Mouse (Mus musculus) forebrain, embryonic 15.5 days (tissue): ENCODE results near the gene Hnrnpa2b1. TPM values are rescaled to one million over a fixed set of nuclear protein-coding genes. Genes with fewer than 3 reads are reported as not detected.
A peak's percentile ranks its signal among the peaks of the same experiment; 100 is the strongest.
"Not testable (repeated sequence)": the region's sequence is repeated elsewhere in the genome, so short reads cannot be mapped to it uniquely, and the experiment has no call there.

Experiments
- ATAC-seq: fragments of 200-750 bp; cut with Nextera tagmentation; replicated peaks from 2 replicates; pipeline ENCODE4 v1.8.0; 2017; ENCODE audit warnings: mild to moderate bottlenecking, moderate TSS enrichment, moderate library complexity
- H3K27ac ChIP-seq: fragments of 300-500 bp; sonication (generic); replicated peaks from 2 replicates; pipeline ENCODE4 v1.5.1; 2015; ENCODE audit warnings: mild to moderate bottlenecking, inconsistent platforms
- H3K27me3 ChIP-seq: fragments of 300-500 bp; sonication (generic); 2 replicates; pipeline ENCODE4 v1.6.1; 2015; ENCODE audit warnings: inconsistent platforms
- H3K36me3 ChIP-seq: fragments of 300-500 bp; sonication (generic); 2 replicates; pipeline ENCODE4 v1.6.1; 2015; ENCODE audit warnings: mild to moderate bottlenecking, inconsistent platforms
- H3K4me1 ChIP-seq: fragments of 300-500 bp; sonication (generic); 2 replicates; pipeline ENCODE4 v1.6.1; 2015; ENCODE audit warnings: inconsistent platforms
- H3K4me2 ChIP-seq: fragments of 300-500 bp; sonication (generic); replicated peaks from 2 replicates; pipeline ENCODE4 v1.6.1; 2015; ENCODE audit warnings: mild to moderate bottlenecking, inconsistent platforms
- H3K4me3 ChIP-seq: fragments of 300-500 bp; sonication (generic); 2 replicates; pipeline ENCODE4 v1.5.1; 2015; ENCODE audit warnings: mild to moderate bottlenecking, inconsistent platforms
- H3K9ac ChIP-seq: fragments of 300-500 bp; sonication (generic); replicated peaks from 2 replicates; pipeline ENCODE4 v1.6.1; 2015; ENCODE audit warnings: mild to moderate bottlenecking, inconsistent platforms
- H3K9me3 ChIP-seq: fragments of 300-500 bp; sonication (generic); 2 replicates; pipeline ENCODE4 v1.6.1; 2016; ENCODE audit warnings: inconsistent platforms
- WGBS: fragments of 180-500 bp; shearing (Covaris S2); methylation state at CpG from one replicate; pipeline ENCODE4 v1.1.7; 2015; ENCODE audit warnings: mixed read lengths; 5-methylcytosine and 5-hydroxymethylcytosine counted together
- polyA plus RNA-seq: library from polyadenylated mRNA; unstranded; fragments of >200 nt; fragmentation: Nextera tagmentation; extraction: Ambion mirVana; gene quantifications from 2 replicates; pipeline ENCODE4 v1.2.1, GENCODE M21; 2015

Gene Hnrnpa2b1
- polyA plus RNA-seq, 1 experiment from 2014 or later: 1,746 TPM

DNA sequence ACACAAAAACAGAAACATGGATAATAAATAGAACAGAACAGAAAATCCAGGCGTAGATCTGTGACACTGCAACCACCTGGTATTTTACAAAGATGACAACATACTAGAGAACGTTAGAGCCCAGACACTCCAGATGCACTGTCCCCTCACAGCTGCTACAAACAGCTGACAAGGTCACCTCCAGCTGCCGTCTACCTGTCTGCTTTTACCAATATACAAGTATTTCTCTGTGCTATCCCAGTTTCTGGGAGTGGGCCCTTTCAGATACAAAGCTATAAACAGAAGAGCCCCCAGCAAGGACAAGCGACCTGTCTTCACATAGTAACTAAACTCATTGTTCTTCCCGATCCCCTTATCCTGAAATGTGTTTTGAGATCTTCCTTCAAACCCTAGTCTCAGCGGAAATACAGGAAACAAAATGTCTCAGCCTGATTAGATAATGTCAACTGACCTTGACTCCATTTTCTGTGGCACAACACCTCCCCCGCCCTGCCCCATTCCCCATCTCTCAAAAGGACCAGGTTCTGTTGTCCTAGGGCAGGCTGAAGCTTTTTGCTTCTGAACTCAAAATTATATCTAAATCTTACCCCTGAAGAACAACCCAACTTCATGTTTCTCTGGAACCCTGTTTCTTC, 16.5 kb upstream of the Hnrnpa2b1 start:
- H3K27ac ChIP-seq: no peak overlapping the region
- no peak overlapping the region for H3K4me2 ChIP-seq
- H3K27me3 ChIP-seq: no peaks in the 10 kb centered on the region
- no peaks in the 10 kb centered on the region for H3K9me3 ChIP-seq
- H3K9ac ChIP-seq: no peak overlapping the region
- no peak overlapping the region for H3K4me3 ChIP-seq
- no peak for ATAC-seq
- H3K36me3 ChIP-seq: peaks cover 20% of the 10 kb centered on the region
- WGBS: 74% methylated on average over 7 of the region's 7 CpGs
- H3K4me1 ChIP-seq: no peaks in the 10 kb centered on the region

DNA sequence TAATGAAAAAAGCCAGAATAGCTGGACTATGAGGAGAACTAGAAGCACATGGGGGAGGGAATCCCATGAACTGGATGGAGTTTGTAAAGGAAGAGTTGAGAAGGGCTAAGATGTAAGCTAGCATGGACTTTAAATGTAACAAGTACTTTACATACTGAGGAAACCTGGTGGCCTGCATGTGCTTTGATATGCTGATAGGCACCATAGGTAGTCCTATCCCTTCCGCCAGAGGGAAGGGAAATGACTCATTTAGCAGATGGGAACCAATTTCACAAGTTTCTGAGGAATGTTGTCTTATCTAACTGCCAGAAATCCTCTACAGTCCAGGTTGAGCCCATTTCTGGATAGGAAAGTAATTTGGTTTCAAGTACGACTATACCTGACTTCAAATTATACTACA, 16.0 kb upstream of the Hnrnpa2b1 start:
- no peak for ATAC-seq
- Histone ChIP-seq H3K4me2 (no peak overlapping the region), H3K4me3 (no peak overlapping the region), H3K9ac (no peak overlapping the region), H3K36me3 (peaks cover 26% of the 10 kb centered on the region), H3K27ac (no peak overlapping the region), H3K9me3 (no peaks in the 10 kb centered on the region), H3K27me3 (no peaks in the 10 kb centered on the region), H3K4me1 (0 out of 2 replicates have a peak, but pooled peaks cover 2% of the 10 kb centered on the region)
- WGBS: 73% methylated on average over 2 of the region's 2 CpGs

DNA sequence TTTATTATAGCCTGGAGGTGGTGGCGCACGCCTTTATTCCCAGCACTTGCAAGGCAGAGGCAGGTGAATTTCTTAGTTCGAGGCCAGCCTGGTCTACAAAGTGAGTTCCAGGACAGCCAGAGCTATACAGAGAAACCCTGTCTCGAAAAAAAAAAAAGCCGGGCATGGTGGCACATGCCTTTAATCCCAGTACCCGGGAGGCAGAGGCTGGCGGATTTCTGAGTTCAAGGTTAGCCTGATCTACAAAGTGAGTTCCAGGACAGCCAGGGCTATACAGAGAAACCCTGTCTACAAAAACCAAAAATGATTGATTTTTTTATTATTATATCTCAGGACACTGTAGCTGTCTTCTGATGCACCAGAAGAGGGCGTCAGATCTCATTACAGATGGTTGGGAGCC, 14.9 kb upstream of the Hnrnpa2b1 start:
- not testable (repeated sequence) for H3K27me3 ChIP-seq, H3K27ac ChIP-seq, ATAC-seq, H3K4me1 ChIP-seq, H3K9ac ChIP-seq, H3K4me3 ChIP-seq, H3K9me3 ChIP-seq, H3K4me2 ChIP-seq
- H3K36me3 ChIP-seq: peaks cover 37% of the 10 kb centered on the region
- WGBS: 87% methylated on average over 8 of the region's 8 CpGs

DNA sequence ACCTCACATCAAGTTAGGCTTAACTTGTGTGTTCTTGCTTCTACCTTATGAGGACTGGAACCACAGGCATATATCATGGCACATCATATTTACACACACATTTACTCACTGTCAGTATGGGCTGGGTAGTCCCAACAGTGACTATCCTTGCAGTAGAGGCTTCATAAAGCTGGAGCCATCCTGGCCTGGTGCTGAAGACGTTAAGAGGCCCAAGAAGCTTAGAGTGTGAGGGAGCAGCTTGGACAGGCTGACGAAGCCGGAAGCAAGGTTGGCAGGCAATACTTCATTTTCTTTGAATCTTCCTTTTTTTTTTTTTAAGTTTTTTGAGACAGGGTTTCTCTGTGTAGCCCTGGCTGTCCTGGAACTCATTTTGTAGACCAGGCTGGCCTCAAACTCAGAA, 14.2 kb upstream of the Hnrnpa2b1 start:
- Histone ChIP-seq H3K27ac (no peak overlapping the region), H3K4me2 (no peak overlapping the region), H3K4me3 (no peak overlapping the region), H3K9ac (no peak overlapping the region), H3K9me3 (no peaks in the 10 kb centered on the region), H3K4me1 (0 out of 2 replicates have a peak, but pooled peaks cover 5% of the 10 kb centered on the region), H3K27me3 (no peaks in the 10 kb centered on the region), H3K36me3 (peaks cover 43% of the 10 kb centered on the region)
- 97% methylated on average over 3 of the region's 3 CpGs for WGBS
- ATAC-seq: no peak

DNA sequence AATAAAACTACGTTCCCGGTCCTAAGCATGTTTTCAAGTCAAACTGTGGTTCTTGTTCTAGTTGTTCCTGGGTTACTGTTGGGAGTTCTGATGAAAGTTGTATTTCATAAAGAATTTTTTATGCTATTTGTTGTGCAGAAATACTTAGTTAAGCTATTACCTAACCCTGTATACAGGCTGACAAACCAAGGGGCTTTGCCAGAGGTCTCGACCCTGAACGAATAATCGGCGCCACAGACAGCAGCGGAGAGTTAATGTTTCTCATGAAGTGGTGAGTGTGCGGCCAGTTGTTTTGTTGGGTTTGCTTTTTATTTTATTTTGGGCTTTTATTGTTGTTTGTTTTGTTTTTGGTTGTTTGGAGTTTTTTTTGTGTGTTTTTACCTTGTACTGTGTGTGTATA, 11.9 kb upstream of the Hnrnpa2b1 start:
- Histone ChIP-seq H3K36me3 (peaks cover 59% of the 10 kb centered on the region), H3K4me3 (no peak overlapping the region), H3K27ac (no peak overlapping the region), H3K27me3 (no peaks in the 10 kb centered on the region), H3K9ac (no peak overlapping the region), H3K4me2 (no peak overlapping the region), H3K9me3 (no peaks in the 10 kb centered on the region), H3K4me1 (0 out of 2 replicates have a peak, but pooled peaks cover 8% of the 10 kb centered on the region)
- ATAC-seq: no peak
- 92% methylated on average over 8 of the region's 8 CpGs for WGBS

DNA sequence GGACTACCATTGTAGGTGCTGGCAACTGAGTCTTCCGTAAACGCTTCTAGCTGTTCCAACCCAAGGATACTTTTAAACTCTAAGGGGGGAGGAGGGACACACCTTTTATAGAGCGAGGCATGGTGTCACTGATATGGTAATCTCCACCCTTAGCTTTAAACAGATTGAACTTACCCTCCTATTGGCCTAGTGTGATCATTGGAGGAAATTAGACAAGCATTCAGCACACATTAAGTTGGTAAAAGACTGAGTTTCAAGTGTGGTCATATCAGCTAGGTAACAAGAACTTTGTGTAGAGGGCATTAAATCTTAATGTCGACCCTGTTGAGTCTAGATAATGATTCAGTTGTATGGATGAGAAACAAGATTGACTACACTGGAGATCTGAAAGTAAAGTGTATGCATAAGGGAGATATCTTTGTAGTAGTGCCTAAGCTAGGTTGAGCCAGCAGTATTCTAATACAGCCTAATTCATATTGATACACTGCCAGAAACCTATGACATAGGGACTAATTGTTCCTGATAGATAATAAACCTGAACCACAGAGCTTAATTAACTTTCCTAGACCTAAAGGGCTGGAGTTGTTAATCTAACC, 9.5 kb upstream of the Hnrnpa2b1 start:
- Histone ChIP-seq H3K36me3 (peaks cover 74% of the 10 kb centered on the region), H3K27ac (no peak overlapping the region), H3K4me1 (peaks cover 14% of the 10 kb centered on the region), H3K9ac (no peak overlapping the region), H3K9me3 (no peaks in the 10 kb centered on the region), H3K4me3 (no peak overlapping the region), H3K27me3 (no peaks in the 10 kb centered on the region), H3K4me2 (no peak overlapping the region)
- 98% methylated on average over 4 of the region's 4 CpGs for WGBS
- ATAC-seq: no peak

DNA sequence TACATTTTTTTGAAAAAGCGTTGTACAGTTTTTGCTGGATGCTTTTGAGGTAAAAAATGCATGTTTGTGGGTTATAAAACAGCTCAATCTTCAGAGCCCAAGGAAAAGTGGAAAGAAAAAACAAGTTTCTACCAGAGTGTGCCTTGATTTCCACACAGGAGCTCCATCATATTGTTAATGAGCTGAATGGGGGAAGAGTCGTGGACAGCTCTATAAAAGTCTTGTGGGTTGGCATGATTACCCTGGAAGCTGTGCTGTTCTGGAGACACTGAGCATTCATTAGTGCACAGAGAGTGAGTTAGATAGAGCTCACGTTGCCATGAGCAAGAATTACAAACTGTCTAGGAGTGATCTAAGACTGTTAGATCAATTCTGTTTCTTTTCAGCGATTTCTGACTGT, 2.5 kb upstream of the Hnrnpa2b1 start:
- Histone ChIP-seq H3K4me2 (peak overlapping the region; percentile 60), H3K4me1 (peaks cover 32% of the 10 kb centered on the region), H3K9me3 (no peaks in the 10 kb centered on the region), H3K27ac (peak overlapping the region; percentile 47; the same call in 1 of the 2 replicates), H3K36me3 (peaks cover 34% of the 10 kb centered on the region), H3K27me3 (no peaks in the 10 kb centered on the region), H3K9ac (peak overlapping the region; percentile 99), H3K4me3 (peak overlapping the region; percentile 99)
- 32% methylated on average over 4 of the region's 4 CpGs for WGBS
- ATAC-seq: no peak

DNA sequence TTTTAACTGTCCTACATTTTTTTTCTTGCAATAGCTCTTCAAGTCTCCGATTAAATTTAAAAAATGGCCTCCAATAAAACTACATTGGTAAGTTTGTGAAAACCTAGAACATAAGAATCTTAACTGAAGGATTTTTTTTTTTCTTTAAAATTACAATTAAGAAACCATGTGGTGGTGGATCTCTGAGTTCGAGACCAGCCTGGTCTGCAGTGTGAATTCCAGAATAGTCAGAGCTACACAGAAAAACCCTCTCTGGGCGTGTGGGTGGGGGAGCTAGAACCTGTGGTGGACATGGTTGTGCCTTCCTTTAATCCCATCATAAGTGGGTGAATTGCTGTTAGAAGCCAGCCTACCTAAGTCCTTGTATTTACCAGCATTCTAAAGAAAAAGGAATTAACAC, 2.1 kb upstream of the Hnrnpa2b1 start:
- H3K9ac ChIP-seq: peak overlapping the region; percentile 99
- no peaks in the 10 kb centered on the region for H3K9me3 ChIP-seq
- peaks cover 37% of the 10 kb centered on the region for H3K4me1 ChIP-seq
- peak overlapping the region; percentile 99 for H3K4me3 ChIP-seq
- peak overlapping the region; percentile 60 for H3K4me2 ChIP-seq
- ATAC-seq: no peak
- 17% methylated on average over 3 of the region's 3 CpGs for WGBS
- no peaks in the 10 kb centered on the region for H3K27me3 ChIP-seq
- H3K36me3 ChIP-seq: peaks cover 34% of the 10 kb centered on the region
- H3K27ac ChIP-seq: peak overlapping the region; percentile 47; the same call in 1 of the 2 replicates

DNA sequence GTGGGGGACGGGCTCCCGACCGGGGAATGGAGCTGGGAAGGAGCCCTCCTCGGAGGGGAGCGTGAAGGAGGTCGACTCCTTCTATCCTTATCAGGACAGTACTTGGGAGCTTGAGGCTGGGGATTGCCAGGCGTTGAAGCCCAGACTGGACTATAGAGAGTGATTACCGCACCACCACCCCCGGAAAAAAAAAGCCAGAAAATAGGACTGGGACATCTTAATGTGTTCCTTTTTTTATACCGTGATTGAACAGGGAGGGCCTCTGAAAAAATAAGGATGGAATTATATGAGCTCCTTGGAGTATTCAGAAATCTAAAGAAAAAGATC, 1.4 kb upstream of the Hnrnpa2b1 start:
- ATAC-seq: no peak; the same call in 1 of the 2 replicates
- H3K27me3 ChIP-seq: no peaks in the 10 kb centered on the region
- peaks cover 35% of the 10 kb centered on the region for H3K36me3 ChIP-seq
- peaks cover 43% of the 10 kb centered on the region for H3K4me1 ChIP-seq
- peak overlapping the region; percentile 98 for H3K27ac ChIP-seq
- peak overlapping the region; percentile 99 for H3K9ac ChIP-seq
- no peaks in the 10 kb centered on the region for H3K9me3 ChIP-seq
- H3K4me3 ChIP-seq: peak overlapping the region; percentile 99
- H3K4me2 ChIP-seq: peak overlapping the region; percentile 60
- WGBS: 1% methylated on average over 10 of the region's 10 CpGs

DNA sequence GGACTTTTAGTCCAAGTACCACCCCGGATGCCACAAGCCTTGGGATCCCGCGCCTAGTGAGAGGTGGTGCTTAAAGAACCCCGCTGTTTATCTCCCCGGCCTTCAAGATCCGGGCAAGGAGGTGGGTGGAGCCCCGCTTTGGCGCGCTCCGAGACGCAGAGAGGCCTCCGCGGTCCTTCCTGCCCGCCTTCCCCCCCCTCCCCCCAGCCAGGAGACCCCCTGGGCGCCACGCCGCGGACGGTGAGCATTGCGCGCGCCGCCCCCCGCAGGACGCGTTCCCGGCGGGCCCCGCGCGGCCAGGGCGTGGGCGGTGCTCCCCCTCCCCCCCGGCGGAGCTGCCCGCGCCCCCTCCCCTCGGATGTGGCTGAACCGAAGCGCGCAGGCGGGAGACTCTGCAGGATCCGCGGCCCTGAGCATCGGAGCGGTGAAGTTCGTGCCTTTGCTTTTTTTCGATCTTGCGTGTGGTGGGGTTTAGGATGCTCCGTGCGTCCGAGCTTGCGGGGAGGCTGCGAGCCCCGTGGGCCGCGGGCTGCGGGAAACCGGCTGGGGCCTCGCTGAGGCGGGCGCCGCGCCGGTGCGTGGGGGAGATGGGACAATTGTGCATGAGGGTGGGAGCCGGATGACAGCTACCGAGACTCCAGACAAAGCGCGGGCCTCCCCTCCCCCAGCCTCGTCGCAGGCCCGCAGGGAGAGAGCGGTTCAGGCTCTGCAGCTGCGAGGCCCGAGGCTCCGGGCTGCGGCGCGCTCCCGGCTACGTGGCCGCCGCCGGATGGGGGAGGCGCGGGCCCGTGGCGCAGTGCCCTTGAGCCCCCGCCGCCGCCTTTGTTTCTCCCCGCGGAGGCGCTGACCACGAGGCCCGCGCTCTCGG, 851 bp upstream of the Hnrnpa2b1 start, which contains the start of gene Cbx3:
Gene Cbx3 (plus strand): TSS at position 50 of the 868 bp plus-strand sequence.
- Histone ChIP-seq H3K4me2 (peak within 1 kb of the TSS; percentile 60), H3K9ac (peak within 1 kb of the TSS; percentile 99), H3K9me3 (no peaks in the 10 kb centered on the region), H3K27me3 (no peaks in the 10 kb centered on the region), H3K4me1 (peaks cover 49% of the 10 kb centered on the region), H3K4me3 (peak within 1 kb of the TSS; percentile 99), H3K27ac (peak within 1 kb of the TSS; percentile 98), H3K36me3 (peaks cover 36% of the 10 kb centered on the region)
- ATAC-seq: peak; percentile 84
- WGBS: under 1% methylated on average over 75 of the region's 99 CpGs

DNA sequence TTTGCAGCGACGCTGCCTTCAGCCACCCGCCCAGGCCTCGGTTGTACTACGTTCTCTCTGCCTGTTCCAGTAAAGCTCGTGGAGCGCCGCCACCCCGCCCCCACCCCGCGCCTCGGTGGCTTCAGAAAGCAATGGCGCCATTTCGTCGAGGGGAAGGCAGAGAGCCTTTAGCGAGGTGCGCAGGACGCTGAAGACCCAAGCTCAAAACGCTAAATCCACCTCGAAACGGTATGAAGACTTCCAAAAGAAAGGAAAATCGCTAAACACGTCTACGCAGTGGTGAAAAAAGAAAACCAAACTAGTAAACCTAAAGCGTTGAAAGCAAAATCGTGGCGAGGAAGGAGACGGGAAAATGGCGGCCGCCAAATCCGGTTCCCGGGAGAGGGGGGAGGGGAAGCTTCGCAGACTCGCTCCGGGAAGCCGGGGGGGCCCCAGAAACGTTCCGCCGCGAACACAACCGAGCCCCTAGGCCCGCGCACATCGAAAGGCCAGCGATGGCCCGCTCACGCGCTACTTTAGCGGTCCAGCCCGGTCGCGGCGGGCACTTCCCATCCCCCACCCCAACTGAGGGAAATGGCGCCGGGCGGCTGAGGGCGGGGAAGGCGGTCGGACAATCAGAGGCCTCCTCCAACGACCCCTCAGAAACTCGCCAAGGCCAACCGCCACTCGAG, 668 bp downstream of the Hnrnpa2b1 start:
- peak overlapping the region; percentile 99 for H3K4me3 ChIP-seq
- peak; percentile 39 for ATAC-seq
- H3K9me3 ChIP-seq: no peaks in the 10 kb centered on the region
- H3K36me3 ChIP-seq: peaks cover 37% of the 10 kb centered on the region
- peaks cover 49% of the 10 kb centered on the region for H3K4me1 ChIP-seq
- no peaks in the 10 kb centered on the region for H3K27me3 ChIP-seq
- peak overlapping the region; percentile 98 for H3K27ac ChIP-seq
- H3K4me2 ChIP-seq: peak overlapping the region; percentile 53
- H3K9ac ChIP-seq: peak overlapping the region; percentile 99
- WGBS: under 1% methylated on average over 58 of the region's 63 CpGs
